Mouse (Mus musculus) bone marrow macrophage, adult 2 months (primary cell): ENCODE measurements around the gene Mau2.

Source experiments
- CTCF ChIP-seq: IDR thresholded peaks from 2 replicates; pipeline ENCODE4 v1.5.1; 2012; ENCODE audit warnings: low read depth, mild to moderate bottlenecking, low read length, moderate library complexity
- POLR2A ChIP-seq: IDR thresholded peaks from 2 replicates; pipeline ENCODE4 v1.6.1; 2012; ENCODE audit warnings: mild to moderate bottlenecking, low read depth, low read length, borderline replicate concordance

DNA sequence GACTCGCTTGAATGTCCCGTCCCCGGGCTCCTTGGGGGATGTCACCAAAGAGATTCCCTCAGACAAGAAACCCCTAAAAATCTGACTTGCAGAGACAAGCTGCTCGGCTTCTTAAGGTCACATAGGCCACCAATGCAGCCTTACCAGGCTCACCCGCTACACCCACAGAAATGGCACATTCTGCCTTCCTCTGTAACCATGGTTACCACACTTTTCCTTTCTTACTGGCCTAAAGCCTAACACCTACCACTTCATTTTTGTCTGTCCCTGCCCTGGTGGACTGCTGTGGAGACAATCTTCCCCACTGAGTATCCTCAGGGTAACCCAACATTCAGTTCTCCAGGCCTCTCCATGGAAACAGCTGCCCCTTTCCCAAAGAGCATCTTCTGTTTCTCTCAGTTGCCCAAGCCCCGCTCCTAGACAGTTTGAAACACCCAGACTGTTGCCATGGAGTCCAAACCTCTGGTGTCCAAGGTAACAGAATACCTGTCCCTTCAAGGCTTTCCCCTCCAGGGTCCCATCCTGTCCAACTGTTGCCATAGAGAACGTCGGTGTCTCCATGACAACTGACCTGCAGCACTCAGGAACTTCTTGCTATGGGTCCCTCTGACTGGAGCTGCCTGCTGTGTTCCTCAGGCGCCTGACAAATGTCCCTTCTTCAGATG lies 46.9 kb upstream of the Mau2 start:
- TF ChIP-seq POLR2A (no peak), CTCF (no peak)
